Mouse (Mus musculus): ENCODE data around the gene Med10. TPM values are rescaled to one million over a fixed set of nuclear protein-coding genes. Genes with fewer than 3 reads are reported as not detected.

Med10 gene
- total RNA-seq (2023), result 10 to 100 TPM; 84.2 to 91.5 TPM

DNA sequence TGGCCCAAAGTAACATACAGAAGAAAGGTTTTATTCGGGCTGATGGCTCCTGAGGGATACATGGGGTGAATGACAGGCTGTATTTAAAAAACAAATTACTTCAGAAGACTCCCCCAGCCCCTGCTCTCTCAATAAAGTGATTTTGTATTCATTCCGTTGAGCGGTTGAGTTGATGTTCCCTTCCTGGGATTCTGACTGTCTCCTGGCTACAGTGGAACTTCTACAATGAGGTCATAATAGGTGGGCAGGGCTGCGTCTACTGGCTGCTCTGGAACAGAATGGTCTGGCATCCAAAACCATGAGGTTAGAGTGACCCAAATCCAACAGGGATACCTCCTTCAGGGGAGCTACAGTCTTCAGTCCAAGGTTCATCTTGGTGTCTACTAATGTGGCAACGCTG, at the start of gene Med10:
Med10 (plus strand) TSS at position 301 of the 400 bp plus-strand sequence.

Other genes with a start within 250 kb of the Med10 start
- under 1 TPM in 1 of 2 experiments, not detected in 1; 0.68 TPM for gene Srd5a1, start 191.0 kb upstream of the Med10 start, total RNA-seq (2023)
- not detected for gene Ube2ql1, start 62.5 kb upstream of the Med10 start, total RNA-seq (2023)

All from T-cell, adult 66 days (primary cell).